Mouse (Mus musculus): ENCODE measurements around the gene Gm20388. TPM values are rescaled to one million over a fixed set of nuclear protein-coding genes. Genes with fewer than 3 reads are reported as not detected.

The Gm20388 gene
- polyA plus RNA-seq, 1 experiment from 2014 or later: not detected

- Histone ChIP-seq H3K9me3 (no peaks in the 10 kb centered on the region), H3K27me3 (no peaks in the 10 kb centered on the region), H3K36me3 (no peaks in the 10 kb centered on the region), H3K4me3 (no peak overlapping the region), H3K4me1 (peaks cover 23% of the 10 kb centered on the region), H3K27ac (no peak overlapping the region), H3K4me2 (replicated peaks) (no peak overlapping the region), H3K9ac (no peak overlapping the region)
- ATAC-seq (ENCODE audit: insufficient number of reproducible peaks, insufficient read depth, low FRiP score, low TSS enrichment): no peak
- WGBS: 38% methylated on average over 2 of the region's 2 CpGs
These were observed 1000.3 kb downstream of the Gm20388 start for GRCm38 (mm10) chr8:120910936-120911335.

- no peak for ATAC-seq (ENCODE audit: insufficient number of reproducible peaks, insufficient read depth, low FRiP score, low TSS enrichment)
- H3K4me2 ChIP-seq (replicated peaks): no peak overlapping the region
- H3K4me3 ChIP-seq: no peak overlapping the region
- H3K36me3 ChIP-seq: no peaks in the 10 kb centered on the region
- 22% methylated on average over 6 of the region's 6 CpGs for WGBS
- H3K9ac ChIP-seq: no peak overlapping the region
- peaks cover 23% of the 10 kb centered on the region for H3K4me1 ChIP-seq
- no peak overlapping the region for H3K27ac ChIP-seq
- H3K9me3 ChIP-seq: no peaks in the 10 kb centered on the region
- no peaks in the 10 kb centered on the region for H3K27me3 ChIP-seq
These were observed 1001.8 kb downstream of the Gm20388 start for GRCm38 (mm10) chr8:120912463-120912862.

GRCm38 (mm10) chr8:120916831-120917435 is 1006.3 kb downstream of the Gm20388 start:
- Histone ChIP-seq H3K27ac (no peak overlapping the region), H3K9me3 (no peaks in the 10 kb centered on the region), H3K9ac (no peak overlapping the region), H3K4me2 (replicated peaks) (no peak overlapping the region), H3K4me3 (no peak overlapping the region), H3K36me3 (no peaks in the 10 kb centered on the region), H3K27me3 (no peaks in the 10 kb centered on the region), H3K4me1 (peaks cover 2% of the 10 kb centered on the region; the same call in 1 of the 2 replicates)
- 48% methylated on average over 14 of the region's 14 CpGs for WGBS
- ATAC-seq (ENCODE audit: insufficient number of reproducible peaks, insufficient read depth, low FRiP score, low TSS enrichment): no peak

GRCm38 (mm10) chr8:120920527-120920926 is 1009.9 kb downstream of the Gm20388 start:
- ATAC-seq (ENCODE audit: insufficient number of reproducible peaks, insufficient read depth, low FRiP score, low TSS enrichment): no peak
- no peak overlapping the region for H3K4me2 ChIP-seq (replicated peaks)
- no peak overlapping the region for H3K9ac ChIP-seq
- WGBS: 84% methylated on average over 4 of the region's 4 CpGs
- no peaks in the 10 kb centered on the region for H3K4me1 ChIP-seq
- H3K4me3 ChIP-seq: no peak overlapping the region
- H3K27me3 ChIP-seq: 0 out of 2 replicates have a peak, but pooled peaks cover 2% of the 10 kb centered on the region
- no peaks in the 10 kb centered on the region for H3K9me3 ChIP-seq
- H3K36me3 ChIP-seq: no peaks in the 10 kb centered on the region
- no peak overlapping the region for H3K27ac ChIP-seq

GRCm38 (mm10) chr8:120926201-120926600 is 1015.6 kb downstream of the Gm20388 start:
- Histone ChIP-seq H3K4me2 (replicated peaks) (no peak overlapping the region), H3K27me3 (0 out of 2 replicates have a peak, but pooled peaks cover 2% of the 10 kb centered on the region), H3K9me3 (no peaks in the 10 kb centered on the region), H3K27ac (no peak overlapping the region), H3K36me3 (no peaks in the 10 kb centered on the region), H3K9ac (no peak overlapping the region), H3K4me3 (no peak overlapping the region), H3K4me1 (0 out of 2 replicates have a peak, but pooled peaks cover 8% of the 10 kb centered on the region)
- WGBS: 83% methylated on average over 9 of the region's 9 CpGs
- ATAC-seq (ENCODE audit: insufficient number of reproducible peaks, insufficient read depth, low FRiP score, low TSS enrichment): no peak

GRCm38 (mm10) chr8:120928082-120928481 is 1017.4 kb downstream of the Gm20388 start:
- H3K4me3 ChIP-seq: no peak overlapping the region
- no peak overlapping the region for H3K9ac ChIP-seq
- no peak overlapping the region for H3K27ac ChIP-seq
- H3K36me3 ChIP-seq: no peaks in the 10 kb centered on the region
- no peak overlapping the region for H3K4me2 ChIP-seq (replicated peaks)
- no peak for ATAC-seq (ENCODE audit: insufficient number of reproducible peaks, insufficient read depth, low FRiP score, low TSS enrichment)
- H3K9me3 ChIP-seq: no peaks in the 10 kb centered on the region
- 74% methylated on average over 6 of the region's 6 CpGs for WGBS
- H3K27me3 ChIP-seq: peaks cover 6% of the 10 kb centered on the region; the same call in 1 of the 2 replicates
- H3K4me1 ChIP-seq: 0 out of 2 replicates have a peak, but pooled peaks cover 10% of the 10 kb centered on the region

- peaks cover 28% of the 10 kb centered on the region for H3K4me1 ChIP-seq
- no peaks in the 10 kb centered on the region for H3K36me3 ChIP-seq
- no peak overlapping the region for H3K4me3 ChIP-seq
- H3K4me2 ChIP-seq (replicated peaks): no peak overlapping the region
- WGBS: 90% methylated on average over 9 of the region's 9 CpGs
- H3K27ac ChIP-seq: no peak overlapping the region
- no peak overlapping the region for H3K9ac ChIP-seq
- ATAC-seq (ENCODE audit: insufficient number of reproducible peaks, insufficient read depth, low FRiP score, low TSS enrichment): no peak
- peaks cover 56% of the 10 kb centered on the region for H3K27me3 ChIP-seq
- no peaks in the 10 kb centered on the region for H3K9me3 ChIP-seq
These were observed 1024.0 kb downstream of the Gm20388 start for GRCm38 (mm10) chr8:120934596-120934995.

- no peak for ATAC-seq (ENCODE audit: insufficient number of reproducible peaks, insufficient read depth, low FRiP score, low TSS enrichment)
- H3K4me3 ChIP-seq: no peak overlapping the region
- H3K4me1 ChIP-seq: peaks cover 18% of the 10 kb centered on the region
- 56% methylated on average over 9 of the region's 10 CpGs for WGBS
- H3K27me3 ChIP-seq: peaks cover 62% of the 10 kb centered on the region
- H3K9ac ChIP-seq: no peak overlapping the region
- 0 out of 2 replicates have a peak overlapping the region, but pooled peaks have one; percentile 4 for H3K4me2 ChIP-seq (replicated peaks)
- H3K27ac ChIP-seq: no peak overlapping the region
- H3K9me3 ChIP-seq: no peaks in the 10 kb centered on the region
- no peaks in the 10 kb centered on the region for H3K36me3 ChIP-seq
These were observed 1026.0 kb downstream of the Gm20388 start for GRCm38 (mm10) chr8:120936685-120937084.

- no peak overlapping the region for H3K4me3 ChIP-seq
- ATAC-seq (ENCODE audit: insufficient number of reproducible peaks, insufficient read depth, low FRiP score, low TSS enrichment): no peak
- peaks cover 59% of the 10 kb centered on the region for H3K27me3 ChIP-seq
- H3K36me3 ChIP-seq: no peaks in the 10 kb centered on the region
- H3K27ac ChIP-seq: no peak overlapping the region; the same call in 1 of the 2 replicates
- H3K4me1 ChIP-seq: peaks cover 18% of the 10 kb centered on the region
- H3K9me3 ChIP-seq: no peaks in the 10 kb centered on the region
- H3K4me2 ChIP-seq (replicated peaks): no peak overlapping the region
- no peak overlapping the region for H3K9ac ChIP-seq
- 47% methylated on average over 7 of the region's 9 CpGs for WGBS
These were observed 1026.8 kb downstream of the Gm20388 start for GRCm38 (mm10) chr8:120937474-120937873.

- Histone ChIP-seq H3K27me3 (peaks cover 47% of the 10 kb centered on the region), H3K4me3 (no peak overlapping the region), H3K9ac (no peak overlapping the region), H3K36me3 (no peaks in the 10 kb centered on the region), H3K4me1 (peaks cover 18% of the 10 kb centered on the region), H3K4me2 (replicated peaks) (no peak overlapping the region), H3K9me3 (no peaks in the 10 kb centered on the region), H3K27ac (no peak overlapping the region)
- WGBS: 21% methylated on average over 12 of the region's 12 CpGs
- no peak for ATAC-seq (ENCODE audit: insufficient number of reproducible peaks, insufficient read depth, low FRiP score, low TSS enrichment)
These were observed 1029.6 kb downstream of the Gm20388 start for GRCm38 (mm10) chr8:120940287-120940686.

- Histone ChIP-seq H3K36me3 (no peaks in the 10 kb centered on the region), H3K9me3 (no peaks in the 10 kb centered on the region), H3K4me2 (replicated peaks) (no peak overlapping the region), H3K4me1 (peaks cover 36% of the 10 kb centered on the region), H3K9ac (no peak overlapping the region), H3K27me3 (peaks cover 41% of the 10 kb centered on the region), H3K4me3 (no peak overlapping the region), H3K27ac (no peak overlapping the region)
- 66% methylated on average over 10 of the region's 10 CpGs for WGBS
- ATAC-seq (ENCODE audit: insufficient number of reproducible peaks, insufficient read depth, low FRiP score, low TSS enrichment): no peak
These were observed 1036.6 kb downstream of the Gm20388 start for GRCm38 (mm10) chr8:120947240-120947639.

GRCm38 (mm10) chr8:120948050-120948595 is 1037.5 kb downstream of the Gm20388 start:
- ATAC-seq (ENCODE audit: insufficient number of reproducible peaks, insufficient read depth, low FRiP score, low TSS enrichment): no peak
- Histone ChIP-seq H3K9ac (no peak overlapping the region), H3K4me3 (no peak overlapping the region), H3K27me3 (peaks cover 46% of the 10 kb centered on the region), H3K36me3 (no peaks in the 10 kb centered on the region), H3K27ac (no peak overlapping the region), H3K9me3 (no peaks in the 10 kb centered on the region), H3K4me2 (replicated peaks) (peak overlapping the region; percentile 28; the same call in 1 of the 2 replicates), H3K4me1 (peaks cover 37% of the 10 kb centered on the region)
- 84% methylated on average over 4 of the region's 4 CpGs for WGBS
